Mouse (Mus musculus) embryonic facial prominence, embryonic 15.5 days (tissue): ENCODE measurements around the gene Pgls. TPM values are rescaled to one million over a fixed set of nuclear protein-coding genes. Genes with fewer than 3 reads are reported as not detected.
A peak's percentile ranks its signal among the peaks of the same experiment; 100 is the strongest.

Experiments used
- ATAC-seq: fragments of 200-750 bp; cut with Nextera tagmentation; 2 replicates; pipeline ENCODE4 v1.8.0; 2017; ENCODE audit warnings: low read depth, moderate TSS enrichment; ENCODE audit not compliant: insufficient number of reproducible peaks, low FRiP score, low TSS enrichment
- H3K27ac ChIP-seq: fragments of 300-500 bp; sonication (generic); replicated peaks from 2 replicates; pipeline ENCODE4 v1.5.1; 2015; ENCODE audit warnings: mild to moderate bottlenecking, inconsistent platforms
- H3K27me3 ChIP-seq: fragments of 300-500 bp; sonication (generic); 2 replicates; pipeline ENCODE4 v1.6.1; 2015; ENCODE audit warnings: inconsistent platforms
- H3K36me3 ChIP-seq: fragments of 300-500 bp; sonication (generic); 2 replicates; pipeline ENCODE4 v1.6.1; 2015; ENCODE audit warnings: mild to moderate bottlenecking, inconsistent platforms
- H3K4me1 ChIP-seq: fragments of 300-500 bp; sonication (generic); 2 replicates; pipeline ENCODE4 v1.6.1; 2015; ENCODE audit warnings: inconsistent platforms
- H3K4me2 ChIP-seq: fragments of 300-500 bp; sonication (generic); replicated peaks from 2 replicates; pipeline ENCODE4 v1.6.1; 2015; ENCODE audit warnings: mild to moderate bottlenecking, inconsistent platforms
- H3K4me3 ChIP-seq: fragments of 300-500 bp; sonication (generic); replicated peaks from 2 replicates; pipeline ENCODE4 v1.5.1; 2015; ENCODE audit warnings: mild to moderate bottlenecking, inconsistent platforms
- H3K9ac ChIP-seq: fragments of 300-500 bp; sonication (generic); 2 replicates; pipeline ENCODE4 v1.6.1; 2015; ENCODE audit warnings: inconsistent platforms
- H3K9me3 ChIP-seq: fragments of 300-500 bp; sonication (generic); replicated peaks from 2 replicates; pipeline ENCODE4 v1.6.1; 2016; ENCODE audit warnings: inconsistent platforms
- WGBS: fragments of 180-500 bp; shearing (Covaris S2); methylation state at CpG from one replicate; pipeline ENCODE4 v1.1.7; 2015; 5-methylcytosine and 5-hydroxymethylcytosine counted together
- polyA plus RNA-seq: library from polyadenylated mRNA; unstranded; fragments of >200 nt; fragmentation: Nextera tagmentation; extraction: Ambion mirVana; gene quantifications from 2 replicates; pipeline ENCODE4 v1.2.1, GENCODE M21; 2015

Gene Pgls
- polyA plus RNA-seq, 1 experiment from 2014 or later: 229 TPM

DNA sequence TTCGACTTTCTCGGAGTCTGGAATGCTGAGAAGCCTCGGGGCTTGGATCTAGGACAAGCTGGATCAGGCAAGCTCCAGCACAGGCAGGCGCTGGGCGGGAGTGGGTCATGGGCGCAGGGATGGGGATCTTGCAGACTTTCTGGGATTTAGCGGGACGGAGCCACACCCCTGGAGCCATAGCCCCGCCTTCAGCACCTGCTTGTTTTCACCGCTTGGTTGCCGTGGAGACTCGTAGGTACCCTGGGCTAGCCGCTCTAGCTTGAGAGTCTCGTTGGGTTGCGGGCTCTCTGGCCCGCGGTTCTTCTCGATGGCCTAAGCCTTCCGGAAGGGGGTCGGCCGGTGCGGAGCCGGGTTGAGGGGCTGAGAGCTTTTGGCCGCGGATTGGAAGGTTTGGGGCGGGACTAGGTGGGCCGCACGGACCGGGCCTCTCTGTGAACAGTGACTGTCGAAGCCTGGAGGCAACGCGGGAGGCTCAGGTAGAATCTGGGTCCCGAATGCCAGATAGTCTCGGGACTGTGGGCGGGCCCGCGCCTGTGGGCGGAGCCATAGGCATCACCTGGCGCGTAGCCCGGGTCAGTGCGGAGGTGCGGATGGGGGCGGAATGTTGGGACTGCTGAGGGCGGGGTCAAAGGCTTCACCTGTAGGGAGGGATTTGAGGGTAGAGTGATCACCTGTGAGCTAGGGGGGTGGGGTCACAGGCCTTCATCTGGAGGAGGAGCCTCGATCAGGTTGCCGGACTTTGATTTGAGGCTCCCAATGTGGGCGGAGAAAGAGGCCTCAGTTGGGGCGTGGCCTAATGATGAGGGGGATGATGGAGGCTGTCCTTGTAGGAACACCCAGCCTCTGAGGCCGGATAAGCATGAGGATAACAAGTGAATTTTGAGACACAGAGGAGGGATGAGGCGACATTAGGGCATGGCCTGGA, 22.3 kb upstream of the Pgls start:
- Histone ChIP-seq H3K4me3 (peak overlapping the region; percentile 64), H3K9me3 (no peaks in the 10 kb centered on the region), H3K4me1 (peaks cover 33% of the 10 kb centered on the region), H3K4me2 (peak overlapping the region; percentile 85), H3K27me3 (0 out of 2 replicates have a peak, but pooled peaks cover 3% of the 10 kb centered on the region), H3K9ac (peak overlapping the region; percentile 39), H3K27ac (peak overlapping the region; percentile 93), H3K36me3 (no peaks in the 10 kb centered on the region)
- peak; percentile 81 for ATAC-seq
- WGBS: under 1% methylated on average over 51 of the region's 51 CpGs

- Histone ChIP-seq H3K9ac (peak overlapping the region; percentile 42), H3K9me3 (no peaks in the 10 kb centered on the region), H3K27ac (peak overlapping the region; percentile 93), H3K36me3 (no peaks in the 10 kb centered on the region), H3K27me3 (0 out of 2 replicates have a peak, but pooled peaks cover 3% of the 10 kb centered on the region), H3K4me1 (peaks cover 33% of the 10 kb centered on the region), H3K4me2 (peak overlapping the region; percentile 85), H3K4me3 (peak overlapping the region; percentile 64)
- peak; percentile 91 for ATAC-seq
- WGBS: under 1% methylated on average over 41 of the region's 41 CpGs
These were observed 21.6 kb upstream of the Pgls start for GRCm38 (mm10) chr8:71570291-71570954.

- Histone ChIP-seq H3K4me3 (no peak overlapping the region), H3K9me3 (no peaks in the 10 kb centered on the region), H3K27me3 (0 out of 2 replicates have a peak, but pooled peaks cover 3% of the 10 kb centered on the region), H3K4me2 (no peak overlapping the region), H3K4me1 (peaks cover 33% of the 10 kb centered on the region), H3K36me3 (no peaks in the 10 kb centered on the region), H3K27ac (no peak overlapping the region), H3K9ac (no peak overlapping the region)
- ATAC-seq: no peak
- 83% methylated on average over 2 of the region's 2 CpGs for WGBS
These were observed 19.9 kb upstream of the Pgls start for GRCm38 (mm10) chr8:71572077-71572476.

DNA sequence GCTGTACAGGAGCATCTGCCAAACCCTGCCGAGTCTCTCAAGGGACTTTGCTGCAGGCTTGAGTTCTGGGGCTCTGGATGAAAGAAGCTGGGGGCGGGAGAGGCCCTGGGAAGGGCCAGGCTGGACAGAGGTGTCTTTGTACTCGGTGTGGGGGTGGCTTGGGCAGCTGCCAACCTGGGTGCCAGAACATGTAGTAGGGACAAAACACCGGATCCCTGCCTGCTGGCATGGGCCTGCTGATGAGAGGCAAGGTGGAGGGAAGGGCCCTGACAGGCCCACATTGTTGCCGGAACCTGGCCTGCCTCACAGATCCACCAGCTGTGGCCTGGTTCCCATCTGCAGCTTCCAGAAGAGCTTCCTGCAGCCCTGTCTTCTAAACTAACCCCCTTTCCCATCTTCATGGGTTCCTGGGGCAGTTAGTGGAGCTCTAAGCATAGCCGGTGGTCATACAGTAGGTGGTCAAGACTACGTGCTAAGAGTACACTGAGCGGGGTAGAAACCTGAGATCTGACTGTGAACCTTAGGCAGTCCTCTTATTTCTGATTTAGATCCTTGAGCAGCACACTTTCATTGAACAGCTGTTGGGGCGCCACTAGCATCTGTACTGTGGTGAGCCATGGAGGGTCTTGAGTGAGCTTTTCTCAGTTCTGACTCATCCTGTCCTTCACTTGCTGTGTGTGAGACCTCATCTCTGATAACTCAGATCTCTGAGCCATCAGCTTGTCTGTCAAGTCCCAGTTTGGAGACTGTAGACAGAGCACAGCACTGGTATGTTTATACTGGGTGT, 18.9 kb upstream of the Pgls start:
- Histone ChIP-seq H3K27ac (peak overlapping the region; percentile 14; the same call in 1 of the 2 replicates), H3K9me3 (no peaks in the 10 kb centered on the region), H3K4me1 (peaks cover 33% of the 10 kb centered on the region), H3K36me3 (no peaks in the 10 kb centered on the region), H3K4me3 (no peak overlapping the region), H3K9ac (no peak overlapping the region), H3K27me3 (no peaks in the 10 kb centered on the region), H3K4me2 (0 out of 2 replicates have a peak overlapping the region, but pooled peaks have one; percentile 6)
- no peak for ATAC-seq
- WGBS: 62% methylated on average over 9 of the region's 9 CpGs

- no peak overlapping the region for H3K9ac ChIP-seq
- peaks cover 23% of the 10 kb centered on the region for H3K4me1 ChIP-seq
- ATAC-seq: no peak
- no peak overlapping the region for H3K4me3 ChIP-seq
- H3K27ac ChIP-seq: no peak overlapping the region
- 58% methylated on average over 7 of the region's 7 CpGs for WGBS
- H3K36me3 ChIP-seq: no peaks in the 10 kb centered on the region
- H3K9me3 ChIP-seq: no peaks in the 10 kb centered on the region
- H3K27me3 ChIP-seq: no peaks in the 10 kb centered on the region
- H3K4me2 ChIP-seq: no peak overlapping the region
These were observed 17.6 kb upstream of the Pgls start for GRCm38 (mm10) chr8:71574426-71574825.

- Histone ChIP-seq H3K27ac (no peak overlapping the region), H3K4me2 (no peak overlapping the region), H3K4me3 (no peak overlapping the region), H3K36me3 (no peaks in the 10 kb centered on the region), H3K9ac (no peak overlapping the region), H3K9me3 (no peaks in the 10 kb centered on the region), H3K4me1 (peaks cover 27% of the 10 kb centered on the region), H3K27me3 (no peaks in the 10 kb centered on the region)
- 72% methylated on average over 1 of the region's 1 CpGs for WGBS
- ATAC-seq: no peak
These were observed 17.0 kb upstream of the Pgls start for GRCm38 (mm10) chr8:71575020-71575419.

- H3K9me3 ChIP-seq: no peaks in the 10 kb centered on the region
- H3K27ac ChIP-seq: no peak overlapping the region
- no peak for ATAC-seq
- H3K9ac ChIP-seq: no peak overlapping the region
- WGBS: 62% methylated on average over 4 of the region's 4 CpGs
- H3K4me2 ChIP-seq: no peak overlapping the region
- peaks cover 19% of the 10 kb centered on the region for H3K4me1 ChIP-seq
- no peak overlapping the region for H3K4me3 ChIP-seq
- peaks cover 11% of the 10 kb centered on the region; the same call in 1 of the 2 replicates for H3K36me3 ChIP-seq
- H3K27me3 ChIP-seq: no peaks in the 10 kb centered on the region
These were observed 14.1 kb upstream of the Pgls start for GRCm38 (mm10) chr8:71577856-71578387.

DNA sequence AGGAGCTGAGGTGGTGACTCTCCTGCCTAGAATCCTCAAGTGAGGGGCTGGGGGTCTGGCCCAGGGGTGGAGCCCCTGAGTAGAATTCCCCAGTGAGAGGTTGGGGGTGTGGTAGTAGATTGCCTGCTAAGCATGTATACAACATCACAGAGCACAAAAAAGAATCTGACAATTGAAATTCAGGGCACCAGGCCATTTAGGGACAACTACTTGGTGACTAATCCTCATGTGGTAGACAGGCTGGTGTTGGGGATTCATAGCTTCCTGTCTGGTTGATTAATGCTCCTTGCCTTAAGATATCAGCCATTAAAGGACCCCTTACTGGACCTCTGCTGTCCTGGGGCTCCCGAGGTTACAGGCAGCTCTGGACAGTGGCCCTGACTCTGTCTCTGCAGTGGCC, 13.0 kb upstream of the Pgls start:
- WGBS: 72% methylated on average over 1 of the region's 1 CpGs
- H3K9ac ChIP-seq: no peak overlapping the region
- no peaks in the 10 kb centered on the region for H3K9me3 ChIP-seq
- no peaks in the 10 kb centered on the region for H3K27me3 ChIP-seq
- no peak overlapping the region for H3K27ac ChIP-seq
- ATAC-seq: no peak
- H3K4me1 ChIP-seq: peaks cover 17% of the 10 kb centered on the region; the same call in 1 of the 2 replicates
- H3K4me3 ChIP-seq: no peak overlapping the region
- H3K4me2 ChIP-seq: no peak overlapping the region
- H3K36me3 ChIP-seq: peaks cover 11% of the 10 kb centered on the region; the same call in 1 of the 2 replicates

DNA sequence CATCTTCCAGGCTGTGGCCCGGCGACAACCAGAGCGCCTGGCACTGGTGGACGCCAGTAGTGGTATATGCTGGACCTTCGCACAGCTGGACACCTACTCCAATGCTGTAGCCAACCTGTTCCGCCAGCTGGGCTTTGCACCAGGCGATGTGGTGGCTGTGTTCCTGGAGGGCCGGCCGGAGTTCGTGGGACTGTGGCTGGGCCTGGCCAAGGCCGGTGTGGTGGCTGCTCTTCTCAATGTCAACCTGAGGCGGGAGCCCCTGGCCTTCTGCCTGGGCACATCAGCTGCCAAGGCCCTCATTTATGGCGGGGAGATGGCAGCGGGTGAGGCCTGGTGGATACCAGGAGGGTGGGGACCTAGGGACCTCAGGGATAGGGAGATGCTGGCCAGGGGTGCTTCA, 12.5 kb upstream of the Pgls start:
- H3K27me3 ChIP-seq: no peaks in the 10 kb centered on the region
- no peak overlapping the region for H3K4me2 ChIP-seq
- WGBS: 88% methylated on average over 14 of the region's 14 CpGs
- H3K9me3 ChIP-seq: no peaks in the 10 kb centered on the region
- H3K4me1 ChIP-seq: peaks cover 13% of the 10 kb centered on the region; the same call in 1 of the 2 replicates
- peaks cover 15% of the 10 kb centered on the region; the same call in 1 of the 2 replicates for H3K36me3 ChIP-seq
- no peak overlapping the region for H3K9ac ChIP-seq
- no peak overlapping the region for H3K27ac ChIP-seq
- no peak overlapping the region for H3K4me3 ChIP-seq
- no peak for ATAC-seq

DNA sequence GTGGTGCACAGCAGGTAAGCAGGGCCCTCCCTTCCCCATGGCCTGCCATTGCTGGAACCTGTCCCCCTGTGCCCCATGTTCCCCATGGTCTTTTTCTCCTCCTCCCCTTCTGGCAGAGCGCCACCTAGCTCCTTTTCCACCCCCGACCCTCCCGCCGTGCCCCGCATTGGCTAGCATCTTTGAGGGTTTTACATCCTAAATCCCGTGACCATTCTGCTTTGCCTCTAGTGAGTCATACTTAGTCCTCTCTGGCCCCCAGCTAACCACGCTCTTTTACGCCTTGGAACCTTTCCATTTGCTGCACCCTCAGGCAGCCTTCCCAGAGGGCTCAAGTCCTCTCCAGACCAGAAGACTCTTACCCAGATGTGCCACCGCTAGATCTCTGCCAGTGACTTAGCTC, 11.8 kb upstream of the Pgls start:
- H3K4me3 ChIP-seq: no peak overlapping the region
- no peak overlapping the region for H3K27ac ChIP-seq
- WGBS: 36% methylated on average over 9 of the region's 9 CpGs
- H3K4me1 ChIP-seq: peaks cover 12% of the 10 kb centered on the region; the same call in 1 of the 2 replicates
- H3K36me3 ChIP-seq: peaks cover 22% of the 10 kb centered on the region
- no peaks in the 10 kb centered on the region for H3K9me3 ChIP-seq
- no peak overlapping the region for H3K9ac ChIP-seq
- H3K27me3 ChIP-seq: no peaks in the 10 kb centered on the region
- no peak overlapping the region for H3K4me2 ChIP-seq
- ATAC-seq: no peak
